Mouse (Mus musculus) hindbrain, embryonic 11.5 days (tissue): Measurements from ENCODE around the gene Atp2b2. TPM values are rescaled to one million over a fixed set of nuclear protein-coding genes. Genes with fewer than 3 reads are reported as not detected.

Source experiments
- ATAC-seq: fragments of 200-750 bp; cut with Nextera tagmentation; 2 replicates; pipeline ENCODE4 v1.8.0; 2017; ENCODE audit warnings: mild to moderate bottlenecking, moderate TSS enrichment, moderate library complexity; ENCODE audit not compliant: low FRiP score
- DNase-seq: peaks from one replicate; pipeline ENCODE4 v3.0.0-alpha.2; 2015; ENCODE audit warnings: low spot score
- H3K27ac ChIP-seq: fragments of 300-500 bp; sonication (generic); 2 replicates; pipeline ENCODE4 v1.5.1; 2014; ENCODE audit warnings: mild to moderate bottlenecking, low read depth, low read length
- H3K27me3 ChIP-seq: fragments of 300-500 bp; sonication (generic); 2 replicates; pipeline ENCODE4 v1.6.1; 2014; ENCODE audit warnings: mild to moderate bottlenecking, low read length, moderate library complexity, mixed read lengths; ENCODE audit not compliant: control insufficient read depth, insufficient read depth
- H3K36me3 ChIP-seq: fragments of 300-500 bp; sonication (generic); 2 replicates; pipeline ENCODE4 v1.6.1; 2014; ENCODE audit warnings: mild to moderate bottlenecking, low read length, moderate library complexity, mixed read lengths; ENCODE audit not compliant: control insufficient read depth, insufficient read depth
- H3K4me1 ChIP-seq: fragments of 300-500 bp; sonication (generic); replicated peaks from 2 replicates; pipeline ENCODE4 v1.6.1; 2014; ENCODE audit warnings: low read length, mixed read lengths; ENCODE audit not compliant: control insufficient read depth, insufficient read depth
- H3K4me2 ChIP-seq: fragments of 300-500 bp; sonication (generic); replicated peaks from 2 replicates; pipeline ENCODE4 v1.6.1; 2014; ENCODE audit warnings: mild to moderate bottlenecking, low read depth, low read length
- H3K4me3 ChIP-seq: fragments of 300-500 bp; sonication (generic); 2 replicates; pipeline ENCODE4 v1.5.1; 2014; ENCODE audit warnings: low read depth, low read length
- H3K9ac ChIP-seq: fragments of 300-500 bp; sonication (generic); 2 replicates; pipeline ENCODE4 v1.6.1; 2014; ENCODE audit warnings: low read depth, low read length
- H3K9me3 ChIP-seq: fragments of 300-500 bp; sonication (generic); 2 replicates; pipeline ENCODE4 v1.6.1; 2016; ENCODE audit warnings: low read length; ENCODE audit not compliant: control insufficient read depth
- WGBS: fragments of 180-500 bp; shearing (Covaris S2); extraction: QIAGEN DNeasy Blood & Tissue Kit; methylation state at CpG from one replicate; pipeline ENCODE4 v1.1.7; 2014; 5-methylcytosine and 5-hydroxymethylcytosine counted together
- polyA plus RNA-seq: library from polyadenylated mRNA; unstranded; fragments of >200 nt; fragmentation: Nextera tagmentation; extraction: Ambion mirVana; gene quantifications from 2 replicates; pipeline ENCODE4 v1.2.1, GENCODE M21; 2014

Atp2b2 gene
- polyA plus RNA-seq, 1 experiment from 2014 or later, result 5.2 TPM

GRCm38 (mm10) chr6:113908066-113908465 lies 134.3 kb downstream of the Atp2b2 start:
- Histone ChIP-seq H3K9ac (no peak overlapping the region), H3K4me2 (no peak overlapping the region), H3K9me3 (no peaks in the 10 kb centered on the region), H3K36me3 (no peaks in the 10 kb centered on the region), H3K27me3 (no peaks in the 10 kb centered on the region), H3K4me3 (no peak overlapping the region), H3K4me1 (no peaks in the 10 kb centered on the region), H3K27ac (no peak overlapping the region)
- ATAC-seq, result no peak
- DNase-seq, result peak; percentile 10

GRCm38 (mm10) chr6:113904406-113904805 lies 138.0 kb downstream of the Atp2b2 start:
- DNase-seq, result no peak
- Histone ChIP-seq H3K9me3 (no peaks in the 10 kb centered on the region), H3K4me1 (no peaks in the 10 kb centered on the region), H3K4me2 (no peak overlapping the region), H3K4me3 (no peak overlapping the region), H3K36me3 (no peaks in the 10 kb centered on the region), H3K27ac (no peak overlapping the region), H3K9ac (no peak overlapping the region), H3K27me3 (no peaks in the 10 kb centered on the region)
- ATAC-seq, result no peak
- 73% methylated on average over 5 of the region's 5 CpGs for WGBS

GRCm38 (mm10) chr6:113896023-113896422 lies 146.4 kb downstream of the Atp2b2 start:
- 85% methylated on average over 4 of the region's 4 CpGs for WGBS
- Histone ChIP-seq H3K4me2 (no peak overlapping the region), H3K4me1 (0 out of 2 replicates have a peak, but pooled peaks cover 2% of the 10 kb centered on the region), H3K27me3 (0 out of 2 replicates have a peak, but pooled peaks cover 2% of the 10 kb centered on the region), H3K27ac (no peak overlapping the region), H3K36me3 (no peaks in the 10 kb centered on the region), H3K9me3 (no peaks in the 10 kb centered on the region), H3K4me3 (no peak overlapping the region), H3K9ac (no peak overlapping the region)
- no peak for ATAC-seq
- DNase-seq, result no peak

- no peak for DNase-seq
- H3K36me3 ChIP-seq, result no peaks in the 10 kb centered on the region
- no peak overlapping the region for H3K27ac ChIP-seq
- WGBS, result 84% methylated on average over 3 of the region's 3 CpGs
- no peaks in the 10 kb centered on the region for H3K9me3 ChIP-seq
- H3K4me2 ChIP-seq, result no peak overlapping the region
- no peak overlapping the region for H3K9ac ChIP-seq
- ATAC-seq, result no peak
- H3K4me1 ChIP-seq, result peaks cover 8% of the 10 kb centered on the region
- H3K27me3 ChIP-seq, result peaks cover 4% of the 10 kb centered on the region; the same call in 1 of the 2 replicates
- H3K4me3 ChIP-seq, result no peak overlapping the region
These were observed 148.4 kb downstream of the Atp2b2 start for GRCm38 (mm10) chr6:113894008-113894407.

GRCm38 (mm10) chr6:113892091-113892674 lies 150.2 kb downstream of the Atp2b2 start:
- Histone ChIP-seq H3K9ac (no peak overlapping the region), H3K36me3 (no peaks in the 10 kb centered on the region), H3K27ac (no peak overlapping the region), H3K9me3 (no peaks in the 10 kb centered on the region), H3K27me3 (peaks cover 4% of the 10 kb centered on the region; the same call in 1 of the 2 replicates), H3K4me1 (peaks cover 8% of the 10 kb centered on the region), H3K4me3 (no peak overlapping the region), H3K4me2 (no peak overlapping the region)
- no peak; the same call in 1 of the 2 replicates for ATAC-seq
- WGBS, result 62% methylated on average over 13 of the region's 13 CpGs
- no peak for DNase-seq

GRCm38 (mm10) chr6:113891225-113891967 lies 151.0 kb downstream of the Atp2b2 start:
- H3K9ac ChIP-seq, result peak overlapping the region; percentile 70
- peaks cover 4% of the 10 kb centered on the region; the same call in 1 of the 2 replicates for H3K27me3 ChIP-seq
- DNase-seq (peak; percentile 72), ATAC-seq (peak; percentile 84)
- 2% methylated on average over 33 of the region's 49 CpGs for WGBS
- H3K27ac ChIP-seq, result peak overlapping the region; percentile 48
- peak overlapping the region; percentile 46 for H3K4me3 ChIP-seq
- peaks cover 8% of the 10 kb centered on the region for H3K4me1 ChIP-seq
- H3K9me3 ChIP-seq, result no peaks in the 10 kb centered on the region
- H3K36me3 ChIP-seq, result no peaks in the 10 kb centered on the region
- H3K4me2 ChIP-seq, result peak overlapping the region; percentile 82

- H3K9ac ChIP-seq, result peak overlapping the region; percentile 70
- under 1% methylated on average over 10 of the region's 10 CpGs for WGBS
- no peak for DNase-seq
- peak overlapping the region; percentile 46 for H3K4me3 ChIP-seq
- no peaks in the 10 kb centered on the region for H3K9me3 ChIP-seq
- peak; percentile 55 for ATAC-seq
- peaks cover 8% of the 10 kb centered on the region for H3K4me1 ChIP-seq
- H3K4me2 ChIP-seq, result peak overlapping the region; percentile 82
- peaks cover 4% of the 10 kb centered on the region; the same call in 1 of the 2 replicates for H3K27me3 ChIP-seq
- H3K36me3 ChIP-seq, result no peaks in the 10 kb centered on the region
- peak overlapping the region; percentile 48 for H3K27ac ChIP-seq
These were observed 151.6 kb downstream of the Atp2b2 start for GRCm38 (mm10) chr6:113890858-113891213.

- peak; percentile 13 for DNase-seq
- Histone ChIP-seq H3K4me2 (peak overlapping the region; percentile 82), H3K9ac (peak overlapping the region; percentile 70), H3K4me1 (peaks cover 8% of the 10 kb centered on the region), H3K9me3 (no peaks in the 10 kb centered on the region), H3K27ac (peak overlapping the region; percentile 48), H3K36me3 (no peaks in the 10 kb centered on the region), H3K4me3 (peak overlapping the region; percentile 46), H3K27me3 (peaks cover 4% of the 10 kb centered on the region; the same call in 1 of the 2 replicates)
- ATAC-seq, result 0 out of 2 replicates have a peak, but pooled peaks have one; percentile 18
- WGBS, result 18% methylated on average over 16 of the region's 16 CpGs
These were observed 152.2 kb downstream of the Atp2b2 start for GRCm38 (mm10) chr6:113890023-113890857.
